Mouse (Mus musculus): Measurements from ENCODE around the gene Upf1. TPM values are rescaled to one million over a fixed set of nuclear protein-coding genes. Genes with fewer than 3 reads are reported as not detected.

Upf1 gene
- polyA plus RNA-seq, 1 experiment from 2014 or later, result 11.8 TPM

GRCm38 (mm10) chr8:70315624-70316510, 37.2 kb downstream of the Upf1 start, which contains the start of gene Cers1:
Cers1 (plus strand) TSS chr8:70315775.
- H3K9ac ChIP-seq (replicated peaks; ENCODE audit: low read depth, low read length), result peak within 1 kb of the TSS; percentile 80
- H3K27ac ChIP-seq (ENCODE audit: low read length), result peak within 1 kb of the TSS; percentile 95
- peak within 1 kb of the TSS; percentile 74 for H3K4me3 ChIP-seq (replicated peaks; ENCODE audit: low read length)
- no peaks in the 10 kb centered on the region for H3K27me3 ChIP-seq (replicated peaks; ENCODE audit: control insufficient read depth, insufficient read depth, low read length)
- no peaks in the 10 kb centered on the region for H3K9me3 ChIP-seq (ENCODE audit: control insufficient read depth, low read length)
- H3K36me3 ChIP-seq (ENCODE audit: control insufficient read depth, insufficient read depth), result peaks cover 13% of the 10 kb centered on the region
- ATAC-seq, result peak; percentile 46
- peaks cover 30% of the 10 kb centered on the region for H3K4me1 ChIP-seq (replicated peaks; ENCODE audit: control insufficient read depth, insufficient read depth, low read length)
- H3K4me2 ChIP-seq (ENCODE audit: low read length), result peak within 1 kb of the TSS; percentile 88
- 1% methylated on average over 66 of the region's 66 CpGs for WGBS

- H3K9ac ChIP-seq (replicated peaks; ENCODE audit: low read depth, low read length), result no peak overlapping the region
- H3K36me3 ChIP-seq (ENCODE audit: control insufficient read depth, insufficient read depth), result peaks cover 19% of the 10 kb centered on the region
- ATAC-seq, result no peak
- H3K27me3 ChIP-seq (replicated peaks; ENCODE audit: control insufficient read depth, insufficient read depth, low read length), result no peaks in the 10 kb centered on the region
- peaks cover 30% of the 10 kb centered on the region for H3K4me1 ChIP-seq (replicated peaks; ENCODE audit: control insufficient read depth, insufficient read depth, low read length)
- H3K4me3 ChIP-seq (replicated peaks; ENCODE audit: low read length), result no peak overlapping the region
- no peaks in the 10 kb centered on the region for H3K9me3 ChIP-seq (ENCODE audit: control insufficient read depth, low read length)
- H3K27ac ChIP-seq (ENCODE audit: low read length), result no peak overlapping the region
- H3K4me2 ChIP-seq (ENCODE audit: low read length), result no peak overlapping the region
- 66% methylated on average over 2 of the region's 2 CpGs for WGBS
Measured at GRCm38 (mm10) chr8:70313399-70313798, 39.7 kb downstream of the Upf1 start.

- Histone ChIP-seq H3K4me1 (replicated peaks; ENCODE audit: control insufficient read depth, insufficient read depth, low read length) (0 out of 2 replicates have a peak, but pooled peaks cover 1% of the 10 kb centered on the region), H3K4me2 (ENCODE audit: low read length) (no peak overlapping the region), H3K36me3 (ENCODE audit: control insufficient read depth, insufficient read depth) (peaks cover 29% of the 10 kb centered on the region), H3K27ac (ENCODE audit: low read length) (no peak overlapping the region; the same call in 1 of the 2 replicates), H3K4me3 (replicated peaks; ENCODE audit: low read length) (no peak overlapping the region), H3K9ac (replicated peaks; ENCODE audit: low read depth, low read length) (no peak overlapping the region), H3K9me3 (ENCODE audit: control insufficient read depth, low read length) (no peaks in the 10 kb centered on the region), H3K27me3 (replicated peaks; ENCODE audit: control insufficient read depth, insufficient read depth, low read length) (no peaks in the 10 kb centered on the region)
- ATAC-seq, result no peak
- WGBS, result 18% methylated on average over 2 of the region's 2 CpGs
Measured at GRCm38 (mm10) chr8:70309311-70309710, 43.8 kb downstream of the Upf1 start.

GRCm38 (mm10) chr8:70302901-70303300, 50.2 kb downstream of the Upf1 start:
- Histone ChIP-seq H3K27me3 (replicated peaks; ENCODE audit: control insufficient read depth, insufficient read depth, low read length) (no peaks in the 10 kb centered on the region), H3K27ac (ENCODE audit: low read length) (peak overlapping the region; percentile 80), H3K4me3 (replicated peaks; ENCODE audit: low read length) (peak overlapping the region; percentile 93), H3K9me3 (ENCODE audit: control insufficient read depth, low read length) (no peaks in the 10 kb centered on the region), H3K4me1 (replicated peaks; ENCODE audit: control insufficient read depth, insufficient read depth, low read length) (peaks cover 23% of the 10 kb centered on the region), H3K9ac (replicated peaks; ENCODE audit: low read depth, low read length) (peak overlapping the region; percentile 63), H3K36me3 (ENCODE audit: control insufficient read depth, insufficient read depth) (peaks cover 7% of the 10 kb centered on the region), H3K4me2 (ENCODE audit: low read length) (peak overlapping the region; percentile 92)
- 4% methylated on average over 16 of the region's 16 CpGs for WGBS
- ATAC-seq, result peak; percentile 13; the same call in 1 of the 2 replicates

GRCm38 (mm10) chr8:70302358-70302890, 50.7 kb downstream of the Upf1 start, which contains the start of the genes Ddx49 and Cope:
Ddx49 (minus strand) TSS chr8:70302489.
Cope (plus strand) TSS chr8:70302518.
- Histone ChIP-seq H3K36me3 (ENCODE audit: control insufficient read depth, insufficient read depth) (peaks cover 7% of the 10 kb centered on the region), H3K9ac (replicated peaks; ENCODE audit: low read depth, low read length) (peak within 1 kb of the TSS; percentile 63)

GRCm38 (mm10) chr8:70300881-70301280, 52.2 kb downstream of the Upf1 start:
- Histone ChIP-seq H3K4me1 (replicated peaks; ENCODE audit: control insufficient read depth, insufficient read depth, low read length) (peaks cover 23% of the 10 kb centered on the region), H3K4me3 (replicated peaks; ENCODE audit: low read length) (no peak overlapping the region), H3K4me2 (ENCODE audit: low read length) (no peak overlapping the region), H3K9me3 (ENCODE audit: control insufficient read depth, low read length) (no peaks in the 10 kb centered on the region), H3K27ac (ENCODE audit: low read length) (no peak overlapping the region), H3K36me3 (ENCODE audit: control insufficient read depth, insufficient read depth) (peaks cover 18% of the 10 kb centered on the region), H3K27me3 (replicated peaks; ENCODE audit: control insufficient read depth, insufficient read depth, low read length) (no peaks in the 10 kb centered on the region), H3K9ac (replicated peaks; ENCODE audit: low read depth, low read length) (no peak overlapping the region)
- 88% methylated on average over 3 of the region's 3 CpGs for WGBS
- ATAC-seq, result no peak

More at GRCm38 (mm10) chr8:70302358-70302890, 50.7 kb downstream of the Upf1 start, which contains the start of the genes Ddx49 and Cope:
- peak within 1 kb of the TSS; percentile 93 for H3K4me3 ChIP-seq (replicated peaks; ENCODE audit: low read length)
- no peaks in the 10 kb centered on the region for H3K9me3 ChIP-seq (ENCODE audit: control insufficient read depth, low read length)
- peaks cover 23% of the 10 kb centered on the region for H3K4me1 ChIP-seq (replicated peaks; ENCODE audit: control insufficient read depth, insufficient read depth, low read length)
- peak within 1 kb of the TSS; percentile 80 for H3K27ac ChIP-seq (ENCODE audit: low read length)
- peak; percentile 94 for ATAC-seq
- no peaks in the 10 kb centered on the region for H3K27me3 ChIP-seq (replicated peaks; ENCODE audit: control insufficient read depth, insufficient read depth, low read length)
- under 1% methylated on average over 40 of the region's 40 CpGs for WGBS
- peak within 1 kb of the TSS; percentile 92 for H3K4me2 ChIP-seq (ENCODE audit: low read length)

GRCm38 (mm10) chr8:70293988-70294405, 59.1 kb downstream of the Upf1 start:
- Histone ChIP-seq H3K4me2 (ENCODE audit: low read length) (no peak overlapping the region), H3K27me3 (replicated peaks; ENCODE audit: control insufficient read depth, insufficient read depth, low read length) (no peaks in the 10 kb centered on the region), H3K4me3 (replicated peaks; ENCODE audit: low read length) (no peak overlapping the region), H3K9ac (replicated peaks; ENCODE audit: low read depth, low read length) (no peak overlapping the region), H3K9me3 (ENCODE audit: control insufficient read depth, low read length) (no peaks in the 10 kb centered on the region), H3K4me1 (replicated peaks; ENCODE audit: control insufficient read depth, insufficient read depth, low read length) (no peaks in the 10 kb centered on the region), H3K27ac (ENCODE audit: low read length) (no peak overlapping the region), H3K36me3 (ENCODE audit: control insufficient read depth, insufficient read depth) (peaks cover 47% of the 10 kb centered on the region)
- 74% methylated on average over 5 of the region's 5 CpGs for WGBS
- ATAC-seq, result no peak

- no peak overlapping the region for H3K4me2 ChIP-seq (ENCODE audit: low read length)
- H3K9ac ChIP-seq (replicated peaks; ENCODE audit: low read depth, low read length), result no peak overlapping the region
- WGBS, result 91% methylated on average over 8 of the region's 8 CpGs
- H3K27me3 ChIP-seq (replicated peaks; ENCODE audit: control insufficient read depth, insufficient read depth, low read length), result no peaks in the 10 kb centered on the region
- H3K36me3 ChIP-seq (ENCODE audit: control insufficient read depth, insufficient read depth), result peaks cover 30% of the 10 kb centered on the region
- no peak overlapping the region for H3K4me3 ChIP-seq (replicated peaks; ENCODE audit: low read length)
- no peak overlapping the region for H3K27ac ChIP-seq (ENCODE audit: low read length)
- ATAC-seq, result no peak
- no peaks in the 10 kb centered on the region for H3K9me3 ChIP-seq (ENCODE audit: control insufficient read depth, low read length)
- peaks cover 11% of the 10 kb centered on the region for H3K4me1 ChIP-seq (replicated peaks; ENCODE audit: control insufficient read depth, insufficient read depth, low read length)
Measured at GRCm38 (mm10) chr8:70286737-70287136, 66.3 kb downstream of the Upf1 start.

GRCm38 (mm10) chr8:70285304-70285703, 67.8 kb downstream of the Upf1 start:
- no peak for ATAC-seq
- H3K4me1 ChIP-seq (replicated peaks; ENCODE audit: control insufficient read depth, insufficient read depth, low read length), result peaks cover 11% of the 10 kb centered on the region
- WGBS, result 97% methylated on average over 15 of the region's 15 CpGs

More at GRCm38 (mm10) chr8:70285304-70285703, 67.8 kb downstream of the Upf1 start:
- no peak overlapping the region for H3K4me2 ChIP-seq (ENCODE audit: low read length)
- no peak overlapping the region for H3K27ac ChIP-seq (ENCODE audit: low read length)
- peaks cover 24% of the 10 kb centered on the region for H3K36me3 ChIP-seq (ENCODE audit: control insufficient read depth, insufficient read depth)
- H3K27me3 ChIP-seq (replicated peaks; ENCODE audit: control insufficient read depth, insufficient read depth, low read length), result no peaks in the 10 kb centered on the region
- H3K4me3 ChIP-seq (replicated peaks; ENCODE audit: low read length), result no peak overlapping the region
- H3K9ac ChIP-seq (replicated peaks; ENCODE audit: low read depth, low read length), result no peak overlapping the region
- no peaks in the 10 kb centered on the region for H3K9me3 ChIP-seq (ENCODE audit: control insufficient read depth, low read length)
